Mouse (Mus musculus) lung, adult 2 months (tissue): ENCODE results near the gene Tmem45a. TPM values are rescaled to one million over a fixed set of nuclear protein-coding genes. Genes with fewer than 3 reads are reported as not detected.

Source experiments
- DNase-seq: peaks from one replicate; pipeline ENCODE4 v3.0.0; 2022
- H3K4me1 ChIP-seq: fragments of 200-500 bp; 2 replicates; pipeline ENCODE4 v1.6.1; 2011; ENCODE audit warnings: low read length; ENCODE audit not compliant: control insufficient read depth, insufficient read depth
- H3K4me3 ChIP-seq: fragments of 200-500 bp; replicated peaks from 2 replicates; pipeline ENCODE3; 2011; ENCODE audit warnings: low read depth, mild to moderate bottlenecking, control low read depth, low read length; ENCODE audit errors: extremely low read depth
- CTCF ChIP-seq: fragments of 200-500 bp; IDR thresholded peaks from 2 replicates; pipeline ENCODE4 v1.5.1; 2011; ENCODE audit warnings: mild to moderate bottlenecking, low read length, control low read depth; ENCODE audit not compliant: insufficient read depth
- POLR2A ChIP-seq: fragments of 200-500 bp; IDR thresholded peaks from 2 replicates; pipeline ENCODE4 v1.6.1; 2011; ENCODE audit warnings: low read depth, mild to moderate bottlenecking, control low read depth, low read length, borderline replicate concordance; ENCODE audit errors: extremely low read depth
- WGBS: fragments of 180-500 bp; shearing (Covaris S2); methylation state at CpG from one replicate; pipeline ENCODE4 v1.1.7; 2018; 5-methylcytosine and 5-hydroxymethylcytosine counted together
- polyA plus RNA-seq: library from polyadenylated mRNA; depleted of rRNA; stranded (reverse); fragments of >200 nt; gene quantifications from 2 replicates; pipeline ENCODE4 v1.2.3, GENCODE M21; 2012

Gene Tmem45a
- polyA plus RNA-seq, 1 experiment = 5.1 TPM

DNA sequence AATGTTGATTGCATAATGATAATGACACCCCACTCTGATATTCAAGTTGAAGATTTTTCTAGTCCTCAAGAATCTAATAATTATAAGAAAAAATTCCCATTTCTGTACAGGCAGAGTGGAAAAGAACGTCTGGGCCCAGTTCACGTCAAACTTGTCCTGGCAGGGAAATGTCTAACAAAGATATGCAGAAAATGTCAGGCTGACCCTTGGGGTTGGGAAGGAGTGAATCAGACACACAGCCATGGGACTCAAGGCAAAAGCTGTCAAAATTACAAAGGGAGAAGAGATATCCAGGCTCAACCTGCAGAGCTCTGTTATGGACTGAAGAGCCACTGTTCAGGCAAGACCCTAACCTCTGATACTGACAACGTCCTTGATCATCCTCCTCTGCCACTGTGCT, 15.5 kb downstream of the Tmem45a start:
- Histone ChIP-seq H3K4me1 (no peaks in the 10 kb centered on the region; the same call in 1 of the 2 replicates), H3K4me3 (no peak overlapping the region)
- no peak for TF ChIP-seq CTCF
- TF ChIP-seq POLR2A = no peak
- WGBS = 53% methylated on average over 3 of the region's 3 CpGs
- no peak for DNase-seq

- 56% methylated on average over 5 of the region's 5 CpGs for WGBS
- DNase-seq = no peak
- Histone ChIP-seq H3K4me3 (no peak overlapping the region), H3K4me1 (no peaks in the 10 kb centered on the region; the same call in 1 of the 2 replicates)
- TF ChIP-seq POLR2A = no peak
- TF ChIP-seq CTCF = no peak
Observed at GRCm38 (mm10) chr16:56868361-56868760, 17.6 kb downstream of the Tmem45a start.

DNA sequence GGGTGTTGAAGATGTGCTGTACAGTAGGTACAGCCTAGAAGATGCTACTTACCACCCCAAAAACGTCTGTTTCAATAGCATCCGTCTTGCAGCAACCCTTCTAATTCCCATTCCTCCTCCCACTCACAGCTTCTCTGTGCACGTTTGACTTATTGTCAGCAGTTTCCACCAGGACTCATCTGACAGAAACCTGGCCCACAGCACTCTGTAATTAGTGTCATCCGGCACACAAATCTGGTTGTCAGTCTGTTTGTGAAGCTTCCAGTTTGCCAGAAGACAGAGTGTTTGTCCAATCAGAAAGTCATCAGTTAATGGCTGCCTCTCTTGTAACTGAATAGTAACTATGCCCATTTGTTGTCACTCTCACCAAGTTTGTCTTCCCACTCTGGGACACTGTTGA, 18.4 kb downstream of the Tmem45a start:
- no peak for DNase-seq
- WGBS = 52% methylated on average over 4 of the region's 4 CpGs
- H3K4me1 ChIP-seq = no peaks in the 10 kb centered on the region; the same call in 1 of the 2 replicates
- no peak for TF ChIP-seq POLR2A
- no peak for TF ChIP-seq CTCF
- H3K4me3 ChIP-seq = no peak overlapping the region

- no peak for DNase-seq
- H3K4me3 ChIP-seq = no peak overlapping the region
- H3K4me1 ChIP-seq = no peaks in the 10 kb centered on the region; the same call in 1 of the 2 replicates
- 42% methylated on average over 10 of the region's 10 CpGs for WGBS
- TF ChIP-seq POLR2A (no peak), CTCF (no peak)
Observed at GRCm38 (mm10) chr16:56852841-56853587, 33.0 kb downstream of the Tmem45a start.

DNA sequence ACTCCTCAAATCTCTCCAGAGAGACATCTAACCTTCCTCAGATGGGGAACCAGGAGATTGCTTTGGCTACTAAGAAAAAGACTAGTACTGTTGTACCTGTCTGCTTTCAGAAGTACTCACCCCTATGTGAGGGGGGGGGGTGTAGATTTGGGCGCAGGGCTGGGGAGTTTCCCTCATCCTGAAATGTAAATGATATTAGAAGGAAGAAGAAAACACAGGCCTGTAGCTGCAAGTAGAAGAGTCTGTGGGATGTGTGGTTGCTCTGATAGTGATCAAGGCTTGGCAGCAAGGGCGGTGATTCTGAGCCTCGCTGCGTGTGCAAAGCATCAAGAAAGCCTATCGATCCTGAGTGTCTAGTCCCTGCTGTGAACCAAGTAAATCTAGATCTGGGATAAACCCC, 43.0 kb downstream of the Tmem45a start:
- H3K4me1 ChIP-seq = no peaks in the 10 kb centered on the region
- TF ChIP-seq CTCF (no peak), POLR2A (no peak)
- 85% methylated on average over 5 of the region's 5 CpGs for WGBS
- no peak overlapping the region for H3K4me3 ChIP-seq
- no peak for DNase-seq

- H3K4me1 ChIP-seq = no peaks in the 10 kb centered on the region
- WGBS = 83% methylated on average over 1 of the region's 1 CpGs
- no peak for DNase-seq
- TF ChIP-seq CTCF (no peak), POLR2A (no peak)
- no peak overlapping the region for H3K4me3 ChIP-seq
Observed at GRCm38 (mm10) chr16:56833312-56833711, 52.7 kb downstream of the Tmem45a start.

DNA sequence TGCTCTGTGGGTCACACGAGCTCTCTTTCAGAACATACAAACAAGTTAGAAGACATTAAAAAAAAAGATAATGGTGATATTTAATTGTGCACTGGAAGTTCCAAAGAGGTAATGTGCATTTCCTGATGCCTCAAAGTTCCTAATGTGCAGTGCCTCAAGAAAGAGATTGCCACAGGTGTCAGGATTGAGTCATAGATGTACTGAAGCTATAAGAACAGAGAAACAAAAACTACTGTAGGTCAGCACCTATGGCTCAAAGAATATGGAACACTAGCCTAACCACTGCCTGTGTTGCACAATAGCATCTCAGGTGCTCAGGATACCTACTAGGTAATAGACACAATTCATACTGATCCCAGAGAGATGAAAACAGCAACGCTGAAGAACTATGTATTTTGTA, 54.0 kb downstream of the Tmem45a start:
- H3K4me1 ChIP-seq = no peaks in the 10 kb centered on the region
- no peak for DNase-seq
- H3K4me3 ChIP-seq = no peak overlapping the region
- TF ChIP-seq CTCF = no peak
- no peak for TF ChIP-seq POLR2A
- 89% methylated on average over 2 of the region's 2 CpGs for WGBS

GRCm38 (mm10) chr16:56801370-56802109, 84.4 kb downstream of the Tmem45a start:
- Histone ChIP-seq H3K4me1 (no peaks in the 10 kb centered on the region), H3K4me3 (no peak overlapping the region)
- no peak for TF ChIP-seq CTCF
- TF ChIP-seq POLR2A = no peak
- WGBS = 48% methylated on average over 6 of the region's 6 CpGs
- DNase-seq = no peak

GRCm38 (mm10) chr16:56800946-56801345, 85.0 kb downstream of the Tmem45a start:
- TF ChIP-seq CTCF (no peak), POLR2A (no peak)
- no peak for DNase-seq
- Histone ChIP-seq H3K4me1 (no peaks in the 10 kb centered on the region), H3K4me3 (no peak overlapping the region)
- WGBS = 75% methylated on average over 7 of the region's 7 CpGs
